22 mouse cellular contexts compared by ENCODE assay signal in the genomic region with DNA sequence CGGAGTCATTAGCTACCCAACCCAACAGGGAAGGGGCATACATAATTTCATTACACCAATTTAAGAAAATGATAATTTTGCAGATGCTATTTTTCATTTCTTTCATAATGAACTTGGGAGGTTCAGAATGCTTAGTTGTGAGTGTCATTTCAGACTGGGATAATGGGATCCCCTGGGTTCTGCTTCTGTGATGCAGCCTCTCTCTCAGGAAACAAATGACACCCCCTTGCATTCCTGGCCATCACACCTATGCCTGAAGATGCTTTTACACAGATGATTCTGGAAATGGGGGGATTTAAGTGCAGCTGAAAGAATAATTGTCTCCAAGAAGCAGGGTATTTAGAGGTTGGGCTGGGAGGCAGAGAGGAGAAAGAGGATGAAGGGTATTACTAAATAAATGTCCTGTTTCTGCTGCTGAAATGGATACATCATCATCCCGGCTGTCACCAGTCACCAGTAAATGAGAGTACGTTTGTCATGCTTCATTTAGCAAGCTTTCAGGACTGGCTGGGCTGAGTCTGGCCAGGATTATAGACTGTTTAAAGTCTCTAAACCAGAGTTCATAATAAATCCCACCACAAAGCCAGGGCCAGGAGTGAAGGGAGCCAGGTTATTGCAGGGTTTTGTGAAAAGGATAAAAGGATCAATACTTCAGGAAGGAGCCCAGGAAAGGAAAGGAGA.
A peak's percentile ranks its signal among the peaks of the same experiment; 100 is the strongest.
DNase-seq lines count a peak whose midpoint lies in the region; ATAC-seq lines count a peak whose summit lies in the region.
"Had no signal": no experiment of that assay in that cellular context is flagged by ENCODE, and none has a peak within 500 bp of the region (broad histone marks: within the 10 kb centered on the region; RNA-seq: fewer than 3 reads in every experiment).

No protein-coding gene starts in this region.

- peaks cover 6% of the 10 kb centered on the region; the same call in 1 of the 2 replicates for H3K4me1 ChIP-seq in neural tube, embryonic 12.5 days
- H3K4me1 ChIP-seq in neural tube, embryonic 15.5 days = no peaks in the 10 kb centered on the region
- 0 out of 2 replicates have a peak, but pooled peaks cover 5% of the 10 kb centered on the region for H3K4me1 ChIP-seq in midbrain, embryonic 15.5 days
- no peaks in the 10 kb centered on the region for H3K4me1 ChIP-seq in heart, embryonic 10.5 days
- H3K4me1 ChIP-seq: heart, embryonic 15.5 days; liver, embryonic 12.5 days; lung, embryonic 15.5 days had no signal

- 41% methylated on average over 3 of the region's 3 CpGs for WGBS in neural tube, embryonic 12.5 days
- WGBS in neural tube, embryonic 15.5 days = 24% methylated on average over 3 of the region's 3 CpGs
- 25% methylated on average over 3 of the region's 3 CpGs for WGBS in midbrain, embryonic 15.5 days
- WGBS in heart, embryonic 10.5 days = 70% methylated on average over 3 of the region's 3 CpGs

- no peaks in the 10 kb centered on the region for H3K27me3 ChIP-seq in neural tube, embryonic 12.5 days (replicated peaks)
- no peaks in the 10 kb centered on the region for H3K27me3 ChIP-seq in neural tube, embryonic 15.5 days (replicated peaks)
- H3K27me3 ChIP-seq in midbrain, embryonic 15.5 days (replicated peaks) = no peaks in the 10 kb centered on the region
- H3K27me3 ChIP-seq in heart, embryonic 10.5 days (ENCODE audit: insufficient read depth, poor library complexity, severe bottlenecking) = no peaks in the 10 kb centered on the region
- H3K27me3 ChIP-seq: CH12.LX; heart, embryonic 15.5 days; liver, embryonic 12.5 days; lung, embryonic 15.5 days had no signal

- no peak overlapping the region for H3K27ac ChIP-seq in neural tube, embryonic 12.5 days
- no peak overlapping the region for H3K27ac ChIP-seq in neural tube, embryonic 15.5 days (replicated peaks)
- H3K27ac ChIP-seq in midbrain, embryonic 15.5 days = peak overlapping the region; percentile 56
- no peak overlapping the region for H3K27ac ChIP-seq in heart, embryonic 10.5 days
- H3K27ac ChIP-seq: heart, embryonic 15.5 days; left cerebral cortex, adult 2 months; liver, embryonic 12.5 days; lung, embryonic 15.5 days; macrophage had no signal

- H3K36me3 ChIP-seq in neural tube, embryonic 12.5 days = no peaks in the 10 kb centered on the region
- no peaks in the 10 kb centered on the region for H3K36me3 ChIP-seq in neural tube, embryonic 15.5 days
- no peaks in the 10 kb centered on the region for H3K36me3 ChIP-seq in midbrain, embryonic 15.5 days (replicated peaks)
- no peaks in the 10 kb centered on the region for H3K36me3 ChIP-seq in heart, embryonic 10.5 days
- H3K36me3 ChIP-seq: heart, embryonic 15.5 days; liver, embryonic 12.5 days; lung, embryonic 15.5 days had no signal

- ATAC-seq in neural tube, embryonic 12.5 days (ENCODE audit: low FRiP score, low read depth) = 0 out of 2 replicates have a peak, but pooled peaks have one; percentile 70
- ATAC-seq in neural tube, embryonic 15.5 days (ENCODE audit: low FRiP score) = no peak
- ATAC-seq in midbrain, embryonic 15.5 days (replicated peaks) = peak; percentile 66
- ATAC-seq: liver, embryonic 12.5 days had no signal

- no peak overlapping the region for H3K4me3 ChIP-seq in neural tube, embryonic 12.5 days
- no peak overlapping the region for H3K4me3 ChIP-seq in neural tube, embryonic 15.5 days (replicated peaks)
- H3K4me3 ChIP-seq in midbrain, embryonic 15.5 days = no peak overlapping the region
- H3K4me3 ChIP-seq in heart, embryonic 10.5 days = no peak overlapping the region
- H3K4me3 ChIP-seq: heart, embryonic 15.5 days; left cerebral cortex, adult 2 months; liver, embryonic 12.5 days; lung, embryonic 15.5 days had no signal

- H3K9me3 ChIP-seq in neural tube, embryonic 12.5 days = no peaks in the 10 kb centered on the region
- H3K9me3 ChIP-seq in neural tube, embryonic 15.5 days (replicated peaks) = no peaks in the 10 kb centered on the region
- no peaks in the 10 kb centered on the region for H3K9me3 ChIP-seq in midbrain, embryonic 15.5 days
- no peaks in the 10 kb centered on the region for H3K9me3 ChIP-seq in heart, embryonic 10.5 days
- H3K9me3 ChIP-seq: heart, embryonic 15.5 days; liver, embryonic 12.5 days; lung, embryonic 15.5 days had no signal

- H3K9ac ChIP-seq in neural tube, embryonic 12.5 days = no peak overlapping the region
- H3K9ac ChIP-seq in neural tube, embryonic 15.5 days (replicated peaks) = no peak overlapping the region
- H3K9ac ChIP-seq in midbrain, embryonic 15.5 days = no peak overlapping the region
- H3K9ac ChIP-seq: heart, embryonic 15.5 days; liver, embryonic 12.5 days; lung, embryonic 15.5 days had no signal

- H3K4me2 ChIP-seq in neural tube, embryonic 12.5 days (replicated peaks) = no peak overlapping the region
- no peak overlapping the region for H3K4me2 ChIP-seq in neural tube, embryonic 15.5 days
- H3K4me2 ChIP-seq in midbrain, embryonic 15.5 days = no peak overlapping the region
- H3K4me2 ChIP-seq: heart, embryonic 15.5 days; liver, embryonic 12.5 days; lung, embryonic 15.5 days had no signal

- DNase-seq in embryo, embryonic 10 days (ENCODE audit: low spot score) = peak; percentile 15
- DNase-seq in embryo, embryonic 9.5 days (ENCODE audit: extremely low spot score) = no peak
- no peak for DNase-seq in thymus, postnatal 4 days
- no peak for DNase-seq in layer of hippocampus, adult 9-11 months
- DNase-seq in heart, embryonic 10.5 days (ENCODE audit: low spot score) = no peak
- DNase-seq: adrenal gland, adult 2 months; cerebellum, postnatal 36 days; gastrocnemius, postnatal 10 days; heart, adult 18-20 months; kidney, adult 11 months; kidney, postnatal 10 days; right cerebral cortex, postnatal 25 days; thymus, postnatal 14 days had no signal
